Mouse (Mus musculus): ENCODE data around the gene Apol9b.

- TF ChIP-seq CTCF (IDR thresholded peaks at IDR 0.05; ENCODE audit: borderline replicate concordance, extremely low read depth, insufficient read depth, insufficient read length) (no peak), POLR2A (IDR thresholded peaks at IDR 0.05; ENCODE audit: borderline replicate concordance, extremely low read depth, insufficient read depth, insufficient read length, poor library complexity, severe bottlenecking) (no peak)
These were observed 41.5 kb downstream of the Apol9b start for GRCm38 (mm10) chr15:77770341-77770740.
